Mouse (Mus musculus) embryo, embryonic 10.5 days (tissue): ENCODE data around the gene Krtcap3.
"Not testable (repeated sequence)": the region's sequence is repeated elsewhere in the genome, so short reads cannot be mapped to it uniquely, and the experiment has no call there.

Experiments used
- DNase-seq: peaks from one replicate; pipeline ENCODE4 v3.0.0-alpha.2; 2015; ENCODE audit warnings: low spot score

Krtcap3 gene

DNA sequence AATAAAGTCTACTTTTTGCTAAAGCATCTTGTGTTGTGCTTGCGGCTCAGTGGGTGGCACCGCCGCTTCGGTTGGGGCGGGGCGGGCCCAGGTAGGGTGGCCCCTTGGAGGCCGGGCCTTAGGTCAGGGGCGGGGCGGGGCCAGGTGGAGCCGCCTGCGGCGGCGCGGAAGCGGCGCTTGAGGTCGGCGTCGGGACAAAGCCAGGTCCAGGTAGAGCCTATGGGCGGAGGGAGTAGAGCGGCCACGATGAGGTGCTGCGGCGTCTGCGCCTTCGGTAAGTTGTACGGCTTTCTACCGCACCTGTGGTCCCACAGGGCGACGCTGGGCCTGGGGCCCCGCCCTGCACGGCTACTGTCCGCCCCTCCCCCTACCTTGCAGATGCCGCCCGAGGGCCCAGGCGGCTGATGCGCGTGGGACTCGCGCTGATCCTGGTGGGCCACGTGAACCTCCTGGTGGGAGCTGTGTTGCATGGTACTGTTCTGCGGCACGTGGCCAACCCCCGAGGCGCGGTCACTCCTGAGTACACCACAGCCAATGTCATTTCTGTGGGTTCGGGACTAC, at the start of gene Krtcap3:
Gene Krtcap3, plus strand, starts transcription at position 151 of the 561 bp plus-strand sequence.
- peak; percentile 45 for DNase-seq

DNA sequence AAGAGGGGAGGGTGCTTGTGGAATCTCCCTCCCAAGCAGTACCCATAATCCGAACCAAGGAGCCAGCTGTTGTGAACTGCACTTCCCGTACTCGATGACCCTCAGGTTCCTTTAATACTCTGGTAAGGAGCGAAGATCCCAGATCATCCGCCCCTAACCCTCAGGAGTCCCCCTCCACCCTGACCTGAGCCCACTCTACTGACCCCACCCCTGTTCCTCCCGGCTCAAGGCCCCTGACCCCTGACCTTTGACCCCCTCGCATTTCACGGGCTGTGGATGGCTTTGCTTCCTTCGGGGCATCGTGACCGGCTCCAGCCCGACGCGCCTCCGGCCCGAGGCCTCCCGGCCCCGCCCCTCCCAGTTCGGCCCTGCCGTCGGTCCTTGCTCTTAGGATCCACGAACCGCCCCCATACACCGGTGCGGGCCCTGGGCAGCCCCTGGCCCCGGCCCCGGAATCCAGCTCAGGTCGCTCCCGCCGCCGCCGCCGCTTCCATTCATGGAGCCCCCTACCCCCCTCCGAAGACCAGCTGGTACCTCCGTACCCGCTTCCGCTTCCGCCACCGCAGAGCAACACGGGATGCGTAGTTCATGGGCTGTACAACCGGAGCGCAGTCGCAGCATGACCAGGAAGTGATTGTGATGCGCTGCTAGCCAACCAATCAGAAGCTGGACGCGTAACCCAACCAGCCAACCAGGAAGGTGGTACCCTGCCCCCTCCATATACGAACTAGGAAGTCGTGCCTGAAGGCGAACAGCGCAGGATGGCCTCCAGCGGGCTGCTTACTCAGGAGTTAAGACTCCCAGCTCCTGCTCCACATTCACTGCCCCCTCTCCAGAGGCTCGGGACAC, 49.5 kb upstream of the Krtcap3 start, which contains the start of gene Zfp513:
Gene Zfp513, minus strand, starts transcription at position 562 of the 849 bp plus-strand sequence.
- peak; percentile 98 for DNase-seq

DNA sequence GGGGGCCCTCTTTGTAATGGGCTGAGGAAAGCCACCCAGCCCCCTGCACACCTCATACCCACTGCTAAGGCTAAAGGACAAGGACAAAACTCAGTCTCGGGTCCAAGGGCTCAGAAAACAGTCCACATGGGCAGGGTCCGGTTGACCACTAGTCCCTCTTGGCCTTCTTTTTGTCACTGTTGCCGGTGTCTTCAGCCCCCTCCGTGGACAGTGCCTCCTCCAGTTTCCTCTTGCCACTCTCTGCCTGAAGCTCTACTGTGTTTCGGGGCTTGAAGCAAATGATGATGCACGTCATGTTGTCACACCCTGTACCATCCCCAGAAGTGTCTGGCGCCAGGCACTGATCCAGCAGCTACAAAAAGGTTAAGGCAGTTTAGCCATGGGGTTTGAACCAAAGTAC, 48.6 kb upstream of the Krtcap3 start:
- DNase-seq: no peak

DNA sequence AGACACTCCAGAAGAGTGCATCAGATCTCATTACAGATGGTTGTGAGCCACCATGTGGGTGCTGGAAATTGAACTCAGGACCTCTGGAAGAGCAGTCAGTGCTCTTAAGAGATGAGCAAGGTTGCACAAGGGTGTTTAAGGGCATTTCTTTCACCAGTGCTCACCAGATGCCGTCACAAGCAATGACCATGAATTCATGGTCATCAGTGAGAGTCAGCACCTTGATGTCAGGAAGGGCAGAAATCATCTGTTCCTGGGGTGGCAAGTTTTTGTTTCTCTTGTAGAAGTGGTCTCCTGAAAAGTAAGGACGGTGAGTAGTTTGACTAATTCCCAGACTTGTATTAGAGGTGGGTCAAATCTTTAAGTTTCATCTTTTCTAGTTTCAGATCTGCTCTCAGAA, 47.6 kb upstream of the Krtcap3 start:
- DNase-seq: no peak

DNA sequence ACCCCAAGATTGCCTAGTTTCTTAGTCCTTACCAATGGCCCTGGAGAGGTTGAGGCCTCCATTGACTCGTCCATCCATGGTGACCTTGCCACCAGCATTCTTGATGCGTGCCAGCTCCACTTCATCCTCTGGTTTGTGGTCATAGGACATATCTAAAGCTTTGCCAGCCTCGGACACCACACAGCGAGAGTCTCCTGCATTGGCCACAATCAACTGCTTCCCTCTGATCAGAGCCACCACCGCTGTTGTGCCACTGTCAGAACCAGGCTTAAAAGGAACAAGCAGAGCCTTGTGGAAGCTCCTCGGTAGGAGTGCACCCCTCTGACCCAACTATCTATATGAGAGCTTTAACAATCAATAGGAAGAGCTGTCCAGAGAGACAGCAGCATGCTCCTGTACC, 47.1 kb upstream of the Krtcap3 start:
- no peak for DNase-seq

DNA sequence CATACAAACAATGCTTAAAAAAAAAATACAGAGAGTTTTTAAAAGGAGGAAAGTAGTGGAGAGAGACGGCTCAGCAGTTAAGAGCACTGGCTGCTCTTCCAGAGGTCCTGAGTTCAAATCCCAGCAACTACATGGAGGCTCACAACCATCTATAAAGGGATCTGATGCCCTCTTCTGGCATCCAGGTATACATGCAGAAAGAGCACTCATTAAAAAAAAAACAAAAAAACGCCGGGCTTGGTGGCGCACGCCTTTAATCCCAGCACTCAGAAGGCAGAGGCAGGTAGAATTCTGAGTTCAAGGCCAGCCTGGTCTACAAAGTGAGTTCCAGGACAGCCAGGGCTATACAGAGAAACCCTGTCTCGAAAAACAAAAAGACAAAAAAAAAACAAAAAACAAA, 34.9 kb upstream of the Krtcap3 start:
- not testable (repeated sequence) for DNase-seq

DNA sequence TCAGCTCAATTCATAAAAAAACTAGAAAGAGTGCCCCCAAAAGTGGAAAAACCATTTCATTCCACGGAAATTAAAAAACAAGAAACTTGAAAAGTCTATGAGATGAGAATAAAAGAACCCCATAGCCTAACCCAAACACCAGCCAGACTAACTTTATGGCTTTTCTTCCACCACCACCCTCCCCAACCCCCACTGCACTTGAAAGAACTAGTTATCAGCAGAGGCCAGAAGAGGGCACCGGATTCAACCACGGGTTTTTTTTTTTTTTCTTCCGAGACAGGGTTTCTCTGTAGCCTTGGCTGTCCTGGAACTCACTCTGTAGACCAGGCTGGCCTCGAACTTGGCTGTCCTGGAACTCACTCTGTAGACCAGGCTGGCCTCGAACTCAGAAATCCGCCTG, 33.2 kb upstream of the Krtcap3 start:
- no peak for DNase-seq

DNA sequence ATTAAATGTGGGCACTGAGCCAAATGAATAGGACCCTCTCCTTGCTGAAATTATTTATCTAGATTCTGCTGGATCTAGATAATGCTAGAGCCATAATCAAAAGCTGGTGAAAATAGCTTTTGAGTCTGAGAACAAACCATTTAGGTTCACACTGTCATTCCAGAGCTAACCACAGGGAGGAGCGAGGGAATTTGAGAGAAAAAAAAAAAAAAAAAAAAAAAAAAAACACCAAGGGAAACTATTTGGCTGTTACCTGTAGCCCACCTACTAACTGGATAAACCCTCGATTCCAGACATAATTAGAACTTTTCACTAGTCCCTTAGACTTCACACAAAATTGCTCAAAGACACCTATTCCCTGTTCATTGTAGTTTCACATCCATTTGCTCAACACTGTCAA, 32.4 kb upstream of the Krtcap3 start:
- peak; percentile 60 for DNase-seq

DNA sequence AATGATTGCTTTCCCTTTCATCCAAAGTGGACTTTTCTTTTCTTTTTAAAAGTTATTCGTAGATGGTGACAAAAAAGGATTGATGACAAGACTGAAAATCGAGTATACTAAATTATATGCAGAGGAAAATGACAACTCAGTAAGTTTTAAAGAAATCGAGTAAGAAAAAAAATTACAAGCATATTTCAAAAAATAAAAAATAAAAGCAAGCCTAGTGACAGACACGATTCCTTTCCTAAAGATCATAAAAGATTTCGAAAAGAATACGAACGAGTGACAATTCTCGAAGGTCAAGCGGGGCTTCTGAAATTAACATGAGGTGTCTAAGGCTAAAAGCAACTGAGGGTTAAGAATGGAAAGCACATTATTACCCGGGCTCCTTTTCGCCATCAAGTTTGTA, 32.0 kb upstream of the Krtcap3 start:
- no peak for DNase-seq

DNA sequence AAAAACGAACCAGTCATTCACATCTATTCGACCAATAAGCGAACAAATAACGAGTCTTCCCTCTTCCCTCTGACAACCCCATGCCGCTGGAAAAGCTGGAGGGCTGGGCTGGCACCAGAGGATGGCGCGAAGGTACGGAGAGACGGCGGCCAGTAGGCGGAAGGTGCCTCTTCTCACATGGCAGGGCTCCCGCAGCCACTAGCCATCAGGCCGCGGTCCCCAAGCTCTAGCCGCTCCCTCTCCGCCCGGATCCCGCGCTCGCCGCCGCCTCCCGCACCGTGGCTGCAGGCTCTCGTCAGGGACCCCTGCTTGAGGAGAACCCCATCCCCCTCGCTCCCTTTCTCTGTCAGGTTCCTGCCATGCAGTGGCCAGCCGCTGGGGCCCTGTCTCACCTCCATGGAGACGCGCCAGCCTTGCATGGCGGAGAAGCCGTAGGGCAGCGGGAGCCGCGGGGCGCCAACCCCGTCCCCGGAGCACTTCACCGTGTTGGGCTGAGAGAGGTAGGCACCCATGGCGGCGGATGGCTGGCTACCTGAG, 31.5 kb upstream of the Krtcap3 start:
- peak; percentile 64 for DNase-seq

DNA sequence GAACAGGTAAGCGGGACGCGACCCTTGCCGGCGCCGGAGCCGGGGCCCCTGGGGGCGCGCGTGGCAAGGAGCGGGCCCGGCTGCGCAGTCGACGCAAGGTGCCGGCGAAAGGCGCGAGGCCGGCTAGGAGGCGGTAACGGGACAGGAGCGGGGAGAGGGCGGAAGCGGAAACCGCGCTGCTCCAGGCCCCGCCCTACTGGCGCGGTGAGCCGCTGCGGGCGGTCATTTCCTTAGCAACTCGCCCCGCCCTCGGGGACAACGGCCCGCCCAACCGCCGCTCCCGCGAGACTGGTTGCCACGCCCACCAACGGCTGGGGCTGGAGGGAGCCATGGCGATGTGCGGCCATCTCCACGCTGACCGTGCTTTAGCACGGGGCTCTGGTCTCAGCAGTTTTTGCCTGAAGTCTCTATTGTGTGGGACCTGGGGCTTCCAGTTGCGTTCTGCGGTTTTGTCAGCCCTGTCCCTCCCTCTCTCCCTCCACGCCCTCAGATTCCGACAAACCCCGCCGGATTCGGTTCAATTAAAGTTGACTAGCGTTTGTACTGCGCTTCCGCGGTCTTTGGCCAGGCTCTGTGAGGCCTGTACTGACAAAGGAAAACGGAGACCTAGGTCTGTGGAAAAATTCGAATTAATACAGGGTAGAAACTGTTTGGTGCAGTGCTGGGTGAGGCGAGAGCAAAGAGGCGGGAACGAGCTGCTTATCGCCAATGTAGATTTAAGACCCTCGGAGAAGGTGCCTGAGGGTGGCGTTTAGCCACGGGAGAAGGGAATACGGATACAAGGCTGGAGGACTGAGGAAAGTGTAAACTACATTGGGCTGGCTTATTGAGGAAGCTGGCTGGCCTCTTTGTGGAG, 30.8 kb upstream of the Krtcap3 start, which contains the start of gene Ppm1g:
Gene Ppm1g, minus strand, starts transcription at position 240 of the 856 bp plus-strand sequence.
- peak; percentile 97 for DNase-seq

DNA sequence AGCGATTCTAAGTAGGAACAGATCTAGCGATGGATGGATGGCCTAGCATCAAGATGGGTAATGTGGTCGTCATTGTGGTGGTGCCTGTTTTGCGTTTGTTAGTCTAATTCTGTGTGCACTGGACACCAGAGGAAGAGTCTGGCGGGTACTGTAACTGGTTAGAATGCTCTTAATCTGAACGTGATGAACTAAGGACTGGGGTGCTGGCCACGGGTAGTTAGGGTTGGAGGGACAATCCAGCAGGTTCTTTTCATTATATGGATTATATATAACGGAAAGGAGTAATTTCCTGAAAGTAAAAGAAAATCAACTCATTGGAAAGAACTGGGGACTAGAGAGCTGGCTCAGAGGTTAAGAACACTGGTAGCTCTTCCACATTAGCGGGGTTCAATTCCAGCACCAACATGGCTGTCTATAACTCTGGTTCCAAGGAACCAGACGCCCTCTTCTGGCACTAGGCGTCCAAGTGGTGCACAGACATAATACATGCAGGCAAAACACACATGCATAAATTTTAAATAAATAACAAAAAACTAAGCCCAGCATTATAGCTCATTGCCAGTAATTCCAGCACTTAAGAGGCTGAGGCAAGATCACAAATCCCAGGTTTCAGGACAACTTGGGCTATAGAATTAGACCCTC, 30.1 kb upstream of the Krtcap3 start:
- DNase-seq: peak; percentile 87

DNA sequence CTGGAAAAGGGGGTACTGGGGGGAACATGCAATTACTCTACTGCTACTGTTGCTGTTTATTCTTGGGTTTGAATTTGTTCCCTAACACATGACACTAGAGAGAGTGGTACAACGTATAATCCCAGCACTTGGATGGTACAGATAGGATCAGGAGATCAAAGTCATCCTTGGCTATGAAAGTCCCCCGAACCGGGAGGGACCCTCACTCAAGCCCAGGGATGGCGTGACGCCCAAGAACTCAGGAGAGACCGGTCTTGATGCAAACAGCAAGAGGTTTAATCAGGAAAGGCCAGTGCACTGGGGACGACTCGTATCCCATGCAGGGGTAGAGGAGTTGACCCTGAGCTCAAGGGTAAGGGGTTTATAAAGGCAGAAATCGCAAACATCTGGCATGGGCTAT, 28.8 kb upstream of the Krtcap3 start:
- DNase-seq: no peak

DNA sequence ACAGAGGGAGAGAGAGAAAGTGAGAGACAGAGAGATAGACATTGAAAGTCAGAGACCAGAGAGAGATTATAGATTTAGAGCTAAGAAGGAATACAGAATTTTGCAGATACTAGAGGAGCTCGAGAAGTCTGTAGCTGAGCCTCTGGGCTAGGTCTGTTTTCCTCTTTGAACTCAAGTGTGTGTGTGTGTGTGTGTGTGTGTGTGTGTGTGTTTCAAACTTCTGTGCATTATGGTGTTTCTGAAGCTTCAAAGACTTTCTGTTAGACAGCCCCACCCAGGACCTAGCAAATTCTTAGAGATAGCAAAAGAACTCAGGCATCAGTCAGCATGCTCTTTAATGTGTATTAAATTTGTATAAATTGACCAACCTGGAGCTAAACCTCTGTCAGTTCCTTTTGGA, 24.9 kb upstream of the Krtcap3 start:
- DNase-seq: no peak

DNA sequence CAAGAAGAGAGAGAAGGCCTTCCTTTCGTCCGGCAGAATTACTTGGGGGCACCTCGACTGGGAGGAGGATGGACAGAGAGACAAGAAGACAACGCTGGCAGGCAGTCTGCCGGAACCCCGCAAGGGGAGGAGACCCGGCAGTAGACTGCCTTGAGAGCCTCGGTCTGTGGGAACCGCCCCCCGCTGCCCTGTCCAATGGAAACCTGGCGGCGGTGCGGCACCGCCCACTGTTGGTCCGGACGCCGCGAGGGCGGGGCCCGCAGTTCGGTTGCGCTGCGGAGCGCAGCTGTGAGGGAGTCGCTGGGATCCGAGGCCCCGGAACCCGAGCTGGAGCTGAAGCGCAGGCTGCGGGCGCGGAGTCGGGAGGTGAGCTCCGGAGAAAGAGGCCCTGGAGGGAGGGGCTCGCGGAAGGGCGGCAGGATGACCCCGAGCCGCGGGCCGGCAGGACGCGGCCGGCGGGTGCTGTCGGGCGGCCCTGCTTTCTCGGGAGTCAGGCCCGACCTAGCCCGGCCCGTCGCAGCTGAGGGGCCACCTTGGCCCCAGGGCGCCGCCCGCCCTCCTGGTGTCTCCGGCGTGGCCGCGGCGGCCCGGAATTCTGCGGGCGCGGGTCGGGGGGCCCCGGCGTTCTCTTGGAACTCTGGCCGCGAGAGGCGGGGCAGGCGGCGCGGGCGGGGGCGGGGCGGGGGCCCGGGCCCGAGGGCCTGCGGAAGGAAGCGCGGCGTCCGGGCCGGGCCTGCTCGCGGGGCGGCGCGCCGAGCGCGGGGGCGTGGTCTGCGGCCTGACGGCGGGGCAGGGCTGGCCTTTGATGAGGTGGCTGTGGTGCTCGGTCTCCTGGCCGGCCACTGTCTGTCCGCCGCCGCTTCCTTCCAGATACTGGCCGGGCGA, 10.6 kb upstream of the Krtcap3 start, which contains the start of the genes Nrbp1 and Gm9970:
Gene Nrbp1, plus strand, starts transcription at position 228 of the 885 bp plus-strand sequence.
Gene Gm9970, minus strand, starts transcription at position 596 of the 885 bp plus-strand sequence.
- DNase-seq: peak; percentile 97

DNA sequence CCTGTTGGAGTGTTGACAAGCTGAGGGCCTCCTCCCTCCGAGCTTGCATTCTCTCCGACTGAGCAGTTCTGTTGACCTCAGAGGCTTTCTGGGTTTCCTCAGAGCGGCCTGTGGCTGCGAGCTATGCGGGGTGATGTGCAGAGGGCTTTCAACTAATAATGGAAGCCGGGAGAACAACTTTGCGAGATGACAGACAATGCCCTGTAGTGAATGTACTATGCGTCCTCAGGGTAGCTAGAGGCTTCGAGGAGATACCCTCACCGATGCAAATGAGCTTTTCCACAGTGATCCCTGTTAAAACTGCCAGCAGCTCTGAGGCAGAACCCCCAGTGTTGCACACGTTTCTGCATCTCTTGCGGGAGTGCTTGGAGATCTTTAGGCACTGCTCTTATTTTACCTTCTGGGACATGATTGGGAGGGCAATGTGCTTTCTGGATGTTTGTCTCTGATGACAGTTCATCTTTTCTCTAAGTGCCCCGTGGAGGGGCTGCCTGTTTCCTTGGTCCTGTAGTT, 9.9 kb upstream of the Krtcap3 start:
- no peak for DNase-seq

DNA sequence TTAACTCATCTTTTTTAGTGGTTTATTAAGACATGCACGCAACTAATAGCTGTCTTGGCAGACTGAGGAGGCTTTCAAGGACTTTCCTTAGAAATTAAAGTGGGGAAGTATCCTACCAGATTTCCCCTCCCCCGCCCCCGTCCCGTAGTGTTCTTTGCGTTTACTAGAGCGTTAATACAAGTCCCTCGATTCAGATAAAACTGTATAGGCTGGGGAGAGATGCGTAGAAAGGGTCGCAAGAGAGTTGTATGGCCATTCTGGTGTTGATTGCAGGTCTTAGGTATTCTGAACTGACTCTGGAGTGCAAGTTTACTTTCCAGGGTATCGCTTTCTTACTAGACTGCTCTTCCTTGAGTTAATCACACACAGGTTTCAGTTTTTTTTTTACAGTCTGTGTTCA, 9.3 kb upstream of the Krtcap3 start:
- DNase-seq: no peak

DNA sequence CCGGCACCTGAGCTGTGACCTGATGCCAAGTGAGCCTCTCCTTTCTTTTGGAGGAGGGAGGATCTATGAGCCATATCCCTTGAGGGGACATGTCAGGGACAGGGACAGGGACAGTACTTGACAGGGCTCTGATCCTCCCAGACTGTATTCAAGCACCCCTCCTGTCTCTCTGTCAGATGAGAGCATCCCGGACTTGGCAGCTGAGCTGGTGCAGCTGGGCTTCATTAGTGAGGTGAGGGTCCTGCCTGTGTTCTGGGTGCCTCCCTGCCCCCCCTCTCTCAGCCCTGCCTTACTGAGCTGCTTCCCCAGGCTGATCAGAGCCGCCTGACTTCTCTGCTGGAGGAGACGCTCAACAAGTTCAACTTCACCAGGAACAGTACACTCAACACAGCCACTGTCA, 775 bp upstream of the Krtcap3 start:
- peak; percentile 16 for DNase-seq

DNA sequence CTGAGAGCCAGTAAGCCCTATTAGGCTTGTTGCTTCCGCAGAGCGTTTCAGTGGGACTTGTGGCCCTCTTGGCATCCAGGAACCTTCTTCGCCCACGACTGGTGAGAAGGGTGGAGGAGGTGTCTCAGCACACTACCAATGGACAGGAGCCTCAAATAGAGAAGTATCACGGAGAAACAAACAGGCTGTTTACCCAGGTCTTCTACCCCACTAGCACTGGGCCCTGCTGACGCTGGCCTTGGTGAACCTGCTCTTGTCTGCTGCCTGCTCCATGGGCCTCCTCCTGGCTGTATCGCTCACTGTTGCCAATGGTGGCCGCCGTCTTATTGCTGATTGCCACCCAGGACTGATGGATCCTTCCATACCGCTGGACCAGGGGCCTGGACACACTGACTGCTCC, 660 bp downstream of the Krtcap3 start:
- DNase-seq: no peak

DNA sequence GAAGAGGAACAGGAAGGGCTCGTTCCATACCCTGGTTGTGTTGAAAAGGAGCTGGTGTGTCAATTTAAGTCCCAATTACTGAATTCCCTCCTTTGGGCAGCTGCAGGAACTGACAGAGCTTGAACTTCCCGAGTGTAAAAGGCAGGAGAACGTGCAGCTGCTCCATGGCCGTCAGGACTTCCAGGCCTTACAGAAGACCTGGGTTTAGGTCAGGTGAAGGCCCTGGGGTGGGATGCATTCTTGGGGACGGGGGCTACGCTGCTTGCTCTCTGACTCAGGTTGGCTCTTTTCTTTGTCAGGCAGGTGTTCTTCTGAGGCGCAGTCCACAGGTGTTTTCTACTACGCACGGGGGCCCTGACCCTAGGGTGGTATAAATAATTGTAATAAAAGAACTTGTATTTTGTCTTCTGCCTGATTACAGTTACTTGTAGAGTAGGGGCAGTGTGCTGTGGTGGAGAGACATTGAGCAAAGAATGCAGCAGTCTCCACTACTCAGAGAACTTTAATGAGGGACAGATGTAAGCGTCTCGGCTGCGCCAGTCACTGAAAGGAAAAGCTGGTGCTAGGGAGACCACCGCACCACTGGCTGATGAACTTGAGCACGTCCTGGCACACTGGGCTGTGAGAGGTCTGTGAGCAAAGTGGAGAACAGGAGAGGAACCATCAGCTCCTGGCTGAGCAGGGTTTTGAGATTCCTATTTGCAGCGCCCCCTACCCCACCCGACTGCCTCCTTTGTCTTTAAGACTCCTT, 1.5 kb downstream of the Krtcap3 start:
- DNase-seq: peak; percentile 22
